Mouse (Mus musculus) bone marrow, adult 2 months (tissue): Measurements from ENCODE around the gene Kcnk16.

Experiments
- CTCF ChIP-seq: fragments of 200-500 bp; IDR thresholded peaks from 2 replicates; pipeline ENCODE4 v1.5.1; 2011; ENCODE audit warnings: low read length, control low read depth; ENCODE audit not compliant: control insufficient read depth, insufficient read depth
- POLR2A ChIP-seq: fragments of 200-500 bp; IDR thresholded peaks from 2 replicates; pipeline ENCODE4 v1.6.1; 2011; ENCODE audit warnings: low read depth, mild to moderate bottlenecking, control low read depth, low read length, borderline replicate concordance; ENCODE audit not compliant: control insufficient read depth

GRCm38 (mm10) chr14:20242454-20242853 lies 26.5 kb downstream of the Kcnk16 start:
- TF ChIP-seq CTCF (no peak), POLR2A (no peak)
